Mouse (Mus musculus) colon, adult 2 months (tissue): Measurements from ENCODE around the gene Castor1. TPM values are rescaled to one million over a fixed set of nuclear protein-coding genes. Genes with fewer than 3 reads are reported as not detected.

ENCODE experiments used
- polyA plus RNA-seq: library from polyadenylated mRNA; depleted of rRNA; stranded (reverse); fragments of >200 nt; gene quantifications from 2 replicates; pipeline ENCODE4 v1.2.3, GENCODE M21; 2012; rRNA removed

Castor1 gene
- polyA plus RNA-seq: 8.6 and 10.4 TPM in 2 replicates

DNA sequence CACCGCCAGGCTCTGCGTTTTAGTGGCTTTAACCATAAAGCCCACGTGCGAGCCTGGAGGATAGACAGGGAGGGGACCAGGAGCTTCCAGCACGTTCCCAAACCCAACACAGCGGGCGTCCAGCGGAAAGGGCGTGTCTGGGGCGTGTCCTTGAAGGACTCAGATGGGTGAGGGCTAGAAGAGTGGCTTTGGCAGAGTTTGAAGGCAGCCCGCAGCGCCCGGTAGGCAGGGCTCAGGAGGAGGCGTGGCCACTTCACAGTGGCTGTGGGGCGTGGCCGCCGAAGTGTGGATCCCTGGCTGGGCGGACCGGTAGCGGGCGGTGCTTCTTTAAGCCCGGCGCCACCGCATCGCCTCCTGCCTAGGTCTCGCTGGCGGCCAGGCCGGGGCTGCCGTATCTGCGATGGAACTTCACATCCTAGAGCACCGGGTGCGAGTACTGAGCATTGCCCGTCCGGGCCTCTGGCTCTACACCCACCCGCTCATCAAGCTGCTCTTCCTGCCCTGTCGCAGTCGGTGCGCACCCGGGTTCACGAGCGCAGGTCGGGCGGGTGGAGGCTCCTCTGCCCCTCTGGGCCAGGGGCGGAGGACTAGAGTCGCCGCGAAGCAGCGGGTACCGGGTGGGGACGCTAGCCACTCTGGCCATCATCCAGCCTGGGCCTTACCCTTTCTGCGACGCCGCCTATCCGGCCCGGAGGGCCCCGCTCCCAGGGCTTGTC lies at the start of gene Castor1:
Gene Castor1 (plus strand): TSS at position 312 of the 716 bp plus-strand sequence.

DNA sequence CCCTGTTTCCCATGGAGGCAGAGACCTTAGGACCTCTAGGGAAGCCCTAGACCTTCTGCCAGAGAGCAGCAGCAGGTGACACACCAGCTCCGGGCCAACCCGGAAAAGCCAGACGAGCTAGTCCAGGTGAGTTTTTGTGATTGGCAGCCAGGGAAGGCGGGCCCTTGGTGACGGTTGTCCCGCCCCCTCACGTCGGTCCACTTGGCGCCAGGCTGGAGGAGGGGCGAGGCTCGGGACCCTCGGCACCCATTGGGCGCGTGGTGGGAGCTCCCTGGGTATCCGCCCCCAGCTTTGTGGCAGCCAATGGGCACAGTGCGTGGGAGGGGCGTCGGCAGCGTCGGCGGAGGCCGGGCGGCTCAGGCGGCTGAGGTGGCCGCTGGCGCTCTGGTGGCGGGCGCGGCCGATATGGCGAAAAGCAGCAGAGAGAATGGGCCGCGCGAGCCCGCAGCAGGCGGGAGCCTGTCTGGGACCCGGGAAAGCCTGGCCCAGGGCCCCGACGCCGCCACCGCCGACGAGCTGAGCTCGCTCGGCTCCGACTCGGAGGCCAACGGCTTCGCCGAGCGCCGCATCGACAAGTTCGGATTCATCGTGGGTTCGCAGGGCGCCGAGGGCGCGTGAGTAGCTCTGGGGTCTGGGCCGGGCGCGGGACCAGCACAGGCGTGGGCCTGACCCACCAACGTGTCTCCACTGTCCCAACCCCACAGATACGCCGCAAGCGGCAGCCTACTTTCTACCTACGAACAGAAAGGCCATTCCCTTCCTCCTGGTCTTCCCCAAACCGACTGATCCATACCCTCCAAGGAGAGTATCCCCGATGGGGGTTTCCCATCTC lies 31.3 kb upstream of the Castor1 start, which contains the start of gene Tbc1d10a:
Gene Tbc1d10a (plus strand): TSS at position 304 of the 832 bp plus-strand sequence.

GRCm38 (mm10) chr11:4235665-4236545 lies 17.9 kb downstream of the Castor1 start, which contains the start of gene Osm:
Gene Osm, plus strand, starts transcription at chr11:4236420.

GRCm38 (mm10) chr11:4256846-4257607 lies 39.0 kb downstream of the Castor1 start, which contains the start of gene Lif:
Gene Lif, plus strand, starts transcription at chr11:4257557.

Other genes with a start within 250 kb of the Castor1 start
- gene 4930556J24Rik, start 241.4 kb upstream of the Castor1 start, polyA plus RNA-seq: not detected in 2 replicates
- 138 and 161 TPM in 2 replicates for gene Gal3st1, start 234.6 kb upstream of the Castor1 start, polyA plus RNA-seq
- 0.30 and 0.40 TPM in 2 replicates for gene Sec14l4, start 186.8 kb upstream of the Castor1 start, polyA plus RNA-seq
- not detected in 2 replicates for gene Sec14l3, start 153.4 kb upstream of the Castor1 start, polyA plus RNA-seq
- gene Mtfp1, start 122.8 kb upstream of the Castor1 start, polyA plus RNA-seq: 18.6 and 19.6 TPM in 2 replicates
- 1.8 and 2.2 TPM in 2 replicates for gene Sec14l2, start 94.8 kb upstream of the Castor1 start, polyA plus RNA-seq
- 20.2 and 23.7 TPM in 2 replicates for gene Rnf215, start 83.0 kb upstream of the Castor1 start, polyA plus RNA-seq
- 6.9 TPM in 2 replicates for gene Ccdc157, start 57.9 kb upstream of the Castor1 start, polyA plus RNA-seq
- gene Sf3a1, start 57.9 kb upstream of the Castor1 start, polyA plus RNA-seq: 28.2 and 29.5 TPM in 2 replicates
- 50.0 and 51.8 TPM in 2 replicates for gene Tbc1d10a, start 31.4 kb upstream of the Castor1 start, polyA plus RNA-seq
- gene Osm, start 18.2 kb downstream of the Castor1 start, polyA plus RNA-seq: 0.23 and 0.27 TPM in 2 replicates
- 3.1 and 3.7 TPM in 2 replicates for gene Lif, start 39.3 kb downstream of the Castor1 start, polyA plus RNA-seq
- gene Hormad2, start 222.9 kb downstream of the Castor1 start, polyA plus RNA-seq: 0.06 TPM in 1 of 2 replicates, not detected in the other